Mouse (Mus musculus) liver, embryonic 14.5 days (tissue): ENCODE data around the gene Atrip. TPM values are rescaled to one million over a fixed set of nuclear protein-coding genes. Genes with fewer than 3 reads are reported as not detected.

Experiments
- ATAC-seq: fragments of 200-750 bp; cut with Nextera tagmentation; 2 replicates; pipeline ENCODE4 v1.8.0; 2017; ENCODE audit warnings: moderate number of reproducible peaks, mild to moderate bottlenecking, moderate library complexity; ENCODE audit not compliant: insufficient read depth
- DNase-seq, 3 experiments: peaks; one replicate each; pipeline ENCODE4 v3.0.0-alpha.2; 2012 to 2013; ENCODE audit warnings: low read depth in 3 of 3, low spot score in 3 of 3
- H3K27ac ChIP-seq: fragments of 300-500 bp; sonication (generic); 2 replicates; pipeline ENCODE4 v1.5.1; 2014; ENCODE audit warnings: moderate library complexity, mild to moderate bottlenecking, control low read depth, inconsistent platforms
- H3K27me3 ChIP-seq: fragments of 300-500 bp; sonication (generic); 2 replicates; pipeline ENCODE4 v1.6.1; 2014; ENCODE audit warnings: mild to moderate bottlenecking, low read length, moderate library complexity; ENCODE audit not compliant: control insufficient read depth, insufficient read depth
- H3K36me3 ChIP-seq: fragments of 300-500 bp; sonication (generic); replicated peaks from 2 replicates; pipeline ENCODE4 v1.6.1; 2014; ENCODE audit warnings: low read depth; ENCODE audit not compliant: control insufficient read depth, insufficient read depth
- H3K4me1 ChIP-seq, 2 experiments: fragments of 200-500 bp in 1 of 2; fragments of 300-500 bp in 1 of 2; sonication (generic) in 1 of 2; replicated peaks; 2 replicates each; pipeline ENCODE4 v1.6.1; 2012 to 2014; ENCODE audit warnings: antibody characterized with exemption in 1 of 2, inconsistent platforms in 1 of 2, low read length in 1 of 2; ENCODE audit not compliant: control insufficient read depth in 2 of 2, insufficient read depth in 2 of 2
- H3K4me2 ChIP-seq: fragments of 300-500 bp; sonication (generic); 2 replicates; pipeline ENCODE4 v1.6.1; 2014; ENCODE audit warnings: low read depth, mild to moderate bottlenecking, control low read depth, moderate library complexity
- H3K4me3 ChIP-seq, 2 experiments: fragments of 200-500 bp in 1 of 2; fragments of 300-500 bp in 1 of 2; sonication (generic) in 1 of 2; 2 replicates each; pipeline ENCODE4 v1.5.1; 2012 to 2014; ENCODE audit warnings: low read depth in 2 of 2, low read length in 2 of 2, mild to moderate bottlenecking in 2 of 2, control low read depth in 1 of 2, inconsistent platforms in 1 of 2, moderate library complexity in 1 of 2; ENCODE audit not compliant: insufficient read depth in 1 of 2
- H3K9ac ChIP-seq: fragments of 300-500 bp; sonication (generic); replicated peaks from 2 replicates; pipeline ENCODE4 v1.6.1; 2014; ENCODE audit warnings: mild to moderate bottlenecking, control low read depth, moderate library complexity
- H3K9me3 ChIP-seq: fragments of 300-500 bp; sonication (generic); 2 replicates; pipeline ENCODE4 v1.6.1; 2016; ENCODE audit warnings: low read length, mixed read lengths; ENCODE audit not compliant: control insufficient read depth
- CTCF ChIP-seq: IDR thresholded peaks from 2 replicates; pipeline ENCODE4 v1.5.1; 2016; ENCODE audit warnings: antibody characterized with exemption, low read depth, control low read depth
- EP300 ChIP-seq: IDR thresholded peaks from 2 replicates; pipeline ENCODE4 v1.6.1; 2016; ENCODE audit warnings: antibody characterized with exemption, low read depth
- WGBS: fragments of 180-500 bp; shearing (Covaris S2); extraction: QIAGEN DNeasy Blood & Tissue Kit; methylation state at CpG from one replicate; pipeline ENCODE4 v1.1.7; 2014; ENCODE audit not compliant: insufficient replicate concordance; 5-methylcytosine and 5-hydroxymethylcytosine counted together
- polyA plus RNA-seq, 2 experiments: library from polyadenylated mRNA; depleted of rRNA in 1 of 2; stranded (reverse) in 1 of 2; unstranded in 1 of 2; fragments of >200 nt; fragmentation: Nextera tagmentation in 1 of 2; extraction: Ambion mirVana in 1 of 2; gene quantifications; 2 replicates each; pipeline versions ENCODE4 v1.2.1 to v1.2.3; 2012 to 2014

Gene Atrip
- polyA plus RNA-seq, 2 experiments = 6.5 to 9.0 TPM

DNA sequence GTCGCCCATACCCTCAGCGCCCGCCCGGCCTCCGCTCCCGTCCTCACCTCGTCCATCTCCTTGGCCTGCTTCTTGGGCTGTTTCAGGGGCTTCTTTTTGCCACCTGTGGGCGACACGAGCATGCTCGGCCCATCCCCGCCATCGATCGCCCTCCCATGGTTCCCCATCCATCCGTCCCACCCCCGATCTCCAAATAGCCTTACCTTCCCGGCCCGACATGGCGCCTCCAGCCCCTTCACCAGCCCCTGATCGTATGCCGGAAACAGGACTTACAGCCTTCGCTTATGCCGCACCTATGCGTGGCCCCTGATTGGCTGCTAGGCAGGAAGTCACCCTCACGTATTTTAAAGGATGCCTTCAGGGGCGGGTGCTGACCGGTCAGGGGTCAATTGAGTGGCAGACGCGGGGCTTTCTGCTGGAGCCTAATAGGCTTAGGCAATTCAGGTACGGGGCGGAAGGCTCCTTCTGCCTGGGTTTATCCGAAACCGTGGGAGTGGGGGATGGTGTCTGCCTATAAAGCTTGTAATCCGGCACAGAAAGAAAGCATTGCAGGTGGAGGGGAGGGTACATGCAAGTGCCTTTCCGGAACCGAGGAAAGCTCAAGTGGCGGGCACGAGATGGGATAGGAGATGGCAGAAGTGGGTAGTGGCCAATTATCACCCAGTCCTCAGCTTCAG lies 8.3 kb upstream of the Atrip start, which contains the start of the genes Ccdc51 and Tma7:
Gene Ccdc51, plus strand, starts transcription at position 370 of the 677 bp plus-strand sequence.
Gene Tma7, minus strand, starts transcription at position 464 of the 677 bp plus-strand sequence.
- peak; percentile 79 to 83 (median 82) for DNase-seq
- H3K27me3 ChIP-seq = no peaks in the 10 kb centered on the region
- ATAC-seq = peak; percentile 99
- peak within 1 kb of the TSS; percentile 92 for H3K9ac ChIP-seq
- peaks cover 7 to 9% of the 10 kb centered on the region in 2 experiments for H3K4me1 ChIP-seq
- peak within 1 kb of the TSS; percentile 91 for H3K4me2 ChIP-seq
- no peak for TF ChIP-seq EP300
- no peak for TF ChIP-seq CTCF
- H3K36me3 ChIP-seq = peaks cover 9% of the 10 kb centered on the region
- no peaks in the 10 kb centered on the region for H3K9me3 ChIP-seq
- peak within 1 kb of the TSS; percentile 63 for H3K27ac ChIP-seq
- H3K4me3 ChIP-seq = peak within 1 kb of the TSS; percentile 87 to 88
- WGBS = under 1% methylated on average over 37 of the region's 37 CpGs

DNA sequence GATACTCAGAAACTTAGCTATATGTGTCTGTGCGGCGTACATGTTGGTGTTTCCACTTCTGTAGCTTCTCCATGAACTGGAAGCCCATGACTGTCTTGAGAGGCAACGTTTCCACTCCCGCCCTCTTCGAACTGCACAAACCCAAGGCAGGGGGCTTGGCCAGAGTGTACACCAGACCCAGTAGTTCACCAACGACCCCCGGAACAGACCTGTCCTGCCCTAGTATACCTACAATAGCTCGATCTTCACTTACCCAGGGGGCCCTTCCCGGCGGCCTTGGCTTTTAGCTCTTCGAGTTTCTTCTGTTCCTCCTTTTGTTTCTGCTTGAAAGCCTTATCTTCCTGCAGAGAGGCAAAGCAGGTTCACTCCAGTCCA lies 7.8 kb upstream of the Atrip start:
- H3K4me1 ChIP-seq = peaks cover 7 to 9% of the 10 kb centered on the region in 2 experiments
- ATAC-seq (peak; percentile 17; the same call in 1 of the 2 replicates), DNase-seq (no peak)
- 6% methylated on average over 11 of the region's 11 CpGs for WGBS
- H3K9ac ChIP-seq = peak overlapping the region; percentile 92
- no peak for TF ChIP-seq CTCF
- no peak for TF ChIP-seq EP300
- peak overlapping the region; percentile 87 to 88 for H3K4me3 ChIP-seq
- peaks cover 9% of the 10 kb centered on the region for H3K36me3 ChIP-seq
- H3K27me3 ChIP-seq = no peaks in the 10 kb centered on the region
- peak overlapping the region; percentile 91 for H3K4me2 ChIP-seq
- H3K9me3 ChIP-seq = no peaks in the 10 kb centered on the region
- H3K27ac ChIP-seq = peak overlapping the region; percentile 63

DNA sequence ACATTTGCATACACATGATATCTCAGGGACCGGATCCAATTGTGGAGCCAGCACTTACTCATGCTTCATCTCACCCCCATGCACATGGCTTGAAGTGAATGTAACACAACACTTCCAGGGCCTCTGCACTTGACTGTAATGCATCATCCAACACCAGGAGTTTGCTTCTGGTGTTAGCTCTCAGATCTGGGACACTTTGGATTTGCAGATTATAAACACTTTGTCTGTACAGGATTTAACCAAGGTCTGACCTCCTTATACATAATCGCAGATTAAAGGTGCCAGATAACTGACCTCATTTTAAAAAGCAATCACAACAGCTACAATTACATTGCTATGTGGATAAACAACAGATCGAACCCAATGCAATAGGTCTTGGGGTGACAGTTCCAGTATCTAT lies 6.6 kb upstream of the Atrip start:
- ATAC-seq (no peak), DNase-seq (no peak)
- Histone ChIP-seq H3K4me3 (peak overlapping the region in 1 of 2 experiments; percentile 87; a peak in 2 of 4 replicates), H3K27me3 (no peaks in the 10 kb centered on the region), H3K9ac (no peak overlapping the region; the same call in 1 of the 2 replicates), H3K4me1 (peaks cover 7 to 9% of the 10 kb centered on the region in 2 experiments), H3K9me3 (no peaks in the 10 kb centered on the region), H3K36me3 (peaks cover 9% of the 10 kb centered on the region), H3K4me2 (peak overlapping the region; percentile 91), H3K27ac (no peak overlapping the region)
- TF ChIP-seq CTCF = no peak
- no peak for TF ChIP-seq EP300
- WGBS = 83% methylated on average over 3 of the region's 3 CpGs

DNA sequence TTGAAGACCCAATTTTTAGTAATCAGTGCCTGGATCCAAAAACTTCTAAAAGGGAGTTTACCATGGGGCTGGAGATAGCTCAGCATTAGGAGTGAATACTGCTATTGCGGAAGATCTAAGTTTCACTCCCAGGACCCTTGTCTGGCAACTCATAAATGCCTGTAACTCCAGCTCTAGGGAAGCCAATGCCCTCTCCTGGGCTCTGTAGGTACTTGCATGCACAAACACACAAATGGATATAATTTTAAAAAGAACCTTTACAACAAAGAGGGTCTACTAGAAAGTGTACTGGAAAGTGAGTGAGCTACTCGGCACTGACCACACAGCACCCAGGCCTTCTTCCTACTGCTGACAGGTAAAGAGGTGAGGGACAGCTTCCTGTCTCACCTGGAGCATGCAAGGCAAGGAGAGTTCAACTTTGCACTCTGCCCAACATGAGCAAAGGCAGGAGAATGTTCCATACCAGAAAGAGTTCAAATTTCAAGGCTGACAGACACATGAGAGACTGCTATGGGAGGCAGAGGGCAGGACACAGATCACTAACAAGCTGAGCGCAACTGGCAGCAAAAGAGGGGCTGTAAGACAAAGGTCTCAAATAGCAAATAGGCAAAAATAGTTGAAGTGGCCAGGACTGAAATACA lies 5.7 kb downstream of the Atrip start:
- TF ChIP-seq CTCF = no peak
- TF ChIP-seq EP300 = no peak
- Histone ChIP-seq H3K4me3 (no peak overlapping the region), H3K27ac (no peak overlapping the region), H3K9me3 (no peaks in the 10 kb centered on the region), H3K4me2 (no peak overlapping the region), H3K4me1 (peaks cover 6 to 7% of the 10 kb centered on the region in 2 experiments), H3K27me3 (no peaks in the 10 kb centered on the region), H3K36me3 (peaks cover 35% of the 10 kb centered on the region), H3K9ac (no peak overlapping the region)
- no peak for DNase-seq
- WGBS = 85% methylated on average over 3 of the region's 3 CpGs
- no peak for ATAC-seq

DNA sequence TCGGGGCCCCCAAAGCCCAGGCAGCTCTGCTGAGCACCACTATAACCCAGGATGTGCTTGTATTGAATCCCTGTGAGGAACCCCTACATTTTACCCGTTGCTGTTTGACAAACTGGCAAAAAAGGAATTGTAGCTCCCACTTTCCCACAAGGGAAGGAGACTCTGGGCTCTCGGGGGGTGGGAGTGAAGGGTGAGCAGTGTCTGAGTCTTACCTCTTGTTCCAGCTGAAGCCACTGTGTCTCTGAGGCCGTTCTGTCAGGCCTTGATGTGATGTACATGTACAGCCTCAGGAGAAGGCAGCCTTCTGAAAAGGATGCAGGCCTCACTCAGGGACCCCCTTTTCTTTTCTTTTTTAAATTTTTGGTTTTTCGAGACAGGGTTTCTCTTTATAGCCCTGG lies 13.0 kb downstream of the Atrip start:
- WGBS = 62% methylated on average over 5 of the region's 5 CpGs
- Histone ChIP-seq H3K4me2 (no peak overlapping the region), H3K9ac (no peak overlapping the region), H3K36me3 (peaks cover 18% of the 10 kb centered on the region), H3K27me3 (no peaks in the 10 kb centered on the region), H3K27ac (no peak overlapping the region), H3K4me1 (peaks cover 4 to 5% of the 10 kb centered on the region in 2 experiments; a peak in 2 of 4 replicates), H3K9me3 (no peaks in the 10 kb centered on the region), H3K4me3 (no peak overlapping the region)
- ATAC-seq (no peak), DNase-seq (no peak)
- no peak for TF ChIP-seq CTCF
- no peak for TF ChIP-seq EP300
